Mouse (Mus musculus) hindbrain, embryonic 14.5 days (tissue): ENCODE measurements around the gene Ovol3. TPM values are rescaled to one million over a fixed set of nuclear protein-coding genes. Genes with fewer than 3 reads are reported as not detected.
"Not testable (repeated sequence)": the region's sequence is repeated elsewhere in the genome, so short reads cannot be mapped to it uniquely, and the experiment has no call there.

ENCODE experiments used
- ATAC-seq: fragments of 200-750 bp; cut with Nextera tagmentation; 2 replicates; pipeline ENCODE4 v1.8.0; 2017; ENCODE audit warnings: moderate number of reproducible peaks, mild to moderate bottlenecking, moderate TSS enrichment, moderate library complexity; ENCODE audit not compliant: low FRiP score
- DNase-seq: peaks from one replicate; pipeline ENCODE4 v3.0.0-alpha.2; 2015; ENCODE audit warnings: low spot score
- H3K27ac ChIP-seq: fragments of 300-500 bp; sonication (generic); 2 replicates; pipeline ENCODE4 v1.5.1; 2014; ENCODE audit warnings: mild to moderate bottlenecking, moderate library complexity
- H3K27me3 ChIP-seq: fragments of 300-500 bp; sonication (generic); 2 replicates; pipeline ENCODE4 v1.6.1; 2014; ENCODE audit warnings: mild to moderate bottlenecking, low read length, mixed read lengths; ENCODE audit not compliant: control insufficient read depth, insufficient read depth
- H3K36me3 ChIP-seq: fragments of 300-500 bp; sonication (generic); replicated peaks from 2 replicates; pipeline ENCODE4 v1.6.1; 2014; ENCODE audit not compliant: control insufficient read depth, insufficient read depth
- H3K4me1 ChIP-seq: fragments of 300-500 bp; sonication (generic); replicated peaks from 2 replicates; pipeline ENCODE4 v1.6.1; 2014; ENCODE audit warnings: antibody characterized with exemption, low read length, mixed read lengths; ENCODE audit not compliant: control insufficient read depth, insufficient read depth
- H3K4me2 ChIP-seq: fragments of 300-500 bp; sonication (generic); replicated peaks from 2 replicates; pipeline ENCODE4 v1.6.1; 2014; ENCODE audit warnings: mild to moderate bottlenecking, moderate library complexity
- H3K4me3 ChIP-seq: fragments of 300-500 bp; sonication (generic); replicated peaks from 2 replicates; pipeline ENCODE4 v1.5.1; 2014; ENCODE audit warnings: mild to moderate bottlenecking, low read length
- H3K9ac ChIP-seq: fragments of 300-500 bp; sonication (generic); 2 replicates; pipeline ENCODE4 v1.6.1; 2014
- H3K9me3 ChIP-seq: fragments of 300-500 bp; sonication (generic); 2 replicates; pipeline ENCODE4 v1.6.1; 2016; ENCODE audit warnings: low read length; ENCODE audit not compliant: control insufficient read depth
- WGBS: fragments of 180-500 bp; shearing (Covaris S2); extraction: QIAGEN DNeasy Blood & Tissue Kit; methylation state at CpG from one replicate; pipeline ENCODE4 v1.1.7; 2014; 5-methylcytosine and 5-hydroxymethylcytosine counted together
- polyA plus RNA-seq: library from polyadenylated mRNA; unstranded; fragments of >200 nt; fragmentation: Nextera tagmentation; extraction: Ambion mirVana; gene quantifications from 2 replicates; pipeline ENCODE4 v1.2.1, GENCODE M21; 2014

Gene Ovol3
- polyA plus RNA-seq, 1 experiment from 2014 or later, result not detected

DNA sequence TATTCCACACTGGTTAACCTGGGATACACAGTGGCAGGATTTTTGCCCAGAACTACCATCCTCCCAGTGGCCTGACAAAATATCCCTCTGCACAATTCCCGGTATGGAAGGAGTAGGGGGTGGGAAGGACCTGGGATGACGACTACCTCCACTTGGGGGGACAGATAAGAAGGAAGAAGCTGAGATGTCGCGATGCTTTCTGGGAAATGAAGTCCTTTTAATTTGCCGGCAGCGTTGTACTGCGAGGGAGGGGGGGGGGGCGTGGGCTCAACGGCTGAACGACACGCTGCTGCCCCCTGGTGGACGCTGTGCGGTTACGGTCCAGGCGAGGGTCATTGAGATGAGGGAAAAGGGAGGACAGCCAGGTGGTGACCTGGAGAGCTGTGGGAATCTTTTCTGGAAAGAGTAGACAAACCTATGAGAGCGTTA, 18.8 kb downstream of the Ovol3 start:
- Histone ChIP-seq H3K36me3 (no peaks in the 10 kb centered on the region), H3K27ac (peak overlapping the region; percentile 67; the same call in 1 of the 2 replicates), H3K4me2 (peak overlapping the region; percentile 39), H3K4me3 (no peak overlapping the region), H3K9me3 (no peaks in the 10 kb centered on the region), H3K27me3 (no peaks in the 10 kb centered on the region), H3K4me1 (no peaks in the 10 kb centered on the region; the same call in 1 of the 2 replicates), H3K9ac (peak overlapping the region; percentile 31)
- WGBS, result 2% methylated on average over 15 of the region's 16 CpGs
- ATAC-seq (peak; percentile 81), DNase-seq (peak; percentile 90)

DNA sequence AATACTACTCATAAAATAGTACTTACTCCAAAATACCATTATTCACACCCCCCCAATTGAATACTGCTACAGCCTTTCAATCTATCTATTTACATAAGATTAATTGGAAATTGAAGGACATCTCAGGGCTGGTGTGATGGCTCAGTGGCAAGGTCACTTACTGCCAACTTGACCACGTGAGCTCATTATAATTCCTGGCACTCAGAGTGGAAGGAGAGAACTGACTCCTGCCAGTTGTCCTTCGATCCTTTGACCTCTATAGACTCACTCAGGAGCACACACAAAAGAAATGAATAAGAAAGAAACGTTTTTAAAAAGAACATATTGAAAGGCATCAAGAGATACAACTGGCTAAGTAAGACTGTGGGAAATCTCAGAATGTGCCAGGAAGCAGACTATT, 19.6 kb downstream of the Ovol3 start:
- DNase-seq, result no peak
- no peaks in the 10 kb centered on the region for H3K36me3 ChIP-seq
- no peaks in the 10 kb centered on the region for H3K27me3 ChIP-seq
- no peaks in the 10 kb centered on the region for H3K9me3 ChIP-seq
- H3K9ac ChIP-seq, result no peak overlapping the region
- no peak overlapping the region for H3K4me3 ChIP-seq
- 58% methylated on average over 3 of the region's 3 CpGs for WGBS
- no peak for ATAC-seq
- no peak overlapping the region for H3K4me2 ChIP-seq
- no peak overlapping the region for H3K27ac ChIP-seq
- no peaks in the 10 kb centered on the region; the same call in 1 of the 2 replicates for H3K4me1 ChIP-seq

DNA sequence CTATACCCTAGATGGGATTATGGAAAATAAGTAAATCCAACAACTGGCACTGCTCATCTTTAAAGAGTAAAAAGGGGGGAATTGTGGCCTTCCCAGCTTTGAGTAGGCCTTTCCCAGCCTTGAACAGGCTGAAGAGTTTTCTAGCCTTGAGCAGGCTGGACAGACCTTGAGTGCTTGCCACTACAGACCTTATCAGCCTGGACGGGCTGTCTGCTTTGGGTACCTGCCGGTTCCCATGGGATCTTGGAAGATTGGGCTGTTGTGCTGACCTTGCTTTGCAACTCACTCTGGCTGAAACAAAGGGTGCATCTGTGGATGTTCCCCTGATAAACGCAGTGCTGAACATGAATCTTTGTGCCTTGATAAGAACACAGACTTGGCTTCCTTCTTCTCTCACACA, 21.6 kb downstream of the Ovol3 start:
- H3K4me1 ChIP-seq, result no peaks in the 10 kb centered on the region
- H3K4me3 ChIP-seq, result no peak overlapping the region
- 91% methylated on average over 3 of the region's 3 CpGs for WGBS
- no peak overlapping the region for H3K4me2 ChIP-seq
- H3K9me3 ChIP-seq, result no peaks in the 10 kb centered on the region
- ATAC-seq, result no peak
- DNase-seq, result no peak
- H3K9ac ChIP-seq, result no peak overlapping the region
- H3K36me3 ChIP-seq, result no peaks in the 10 kb centered on the region
- no peaks in the 10 kb centered on the region for H3K27me3 ChIP-seq
- H3K27ac ChIP-seq, result no peak overlapping the region

GRCm38 (mm10) chr7:30211025-30211424, 24.5 kb downstream of the Ovol3 start:
- 22% methylated on average over 4 of the region's 4 CpGs for WGBS
- H3K9ac ChIP-seq, result no peak overlapping the region
- no peak for DNase-seq
- no peaks in the 10 kb centered on the region for H3K36me3 ChIP-seq
- H3K4me3 ChIP-seq, result no peak overlapping the region
- ATAC-seq, result no peak
- H3K27me3 ChIP-seq, result no peaks in the 10 kb centered on the region
- H3K4me1 ChIP-seq, result no peaks in the 10 kb centered on the region
- H3K4me2 ChIP-seq, result no peak overlapping the region
- no peak overlapping the region for H3K27ac ChIP-seq
- H3K9me3 ChIP-seq, result no peaks in the 10 kb centered on the region

DNA sequence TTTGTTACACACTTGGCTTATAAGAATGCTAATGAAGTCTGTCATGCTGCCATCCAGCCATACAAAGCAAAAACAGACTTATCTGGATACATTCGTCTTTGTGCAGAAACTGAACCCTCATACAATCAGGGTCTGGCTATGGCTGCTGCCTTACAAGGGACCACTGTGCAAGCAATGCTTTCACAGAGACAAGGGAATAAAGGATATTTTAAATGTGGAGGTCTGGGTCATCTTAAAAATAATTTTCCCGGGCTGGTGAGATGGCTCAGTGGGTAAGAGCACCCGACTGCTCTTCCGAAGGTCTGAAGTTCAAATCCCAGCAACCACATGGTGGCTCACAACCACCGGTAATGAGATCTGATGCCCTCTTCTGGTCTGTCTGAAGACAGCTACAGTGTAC, 29.2 kb downstream of the Ovol3 start:
- H3K9me3 ChIP-seq, H3K4me1 ChIP-seq, H3K27me3 ChIP-seq, DNase-seq, H3K4me3 ChIP-seq, H3K4me2 ChIP-seq, H3K27ac ChIP-seq, H3K9ac ChIP-seq, H3K36me3 ChIP-seq, ATAC-seq: not testable (repeated sequence)
- 52% methylated on average over 5 of the region's 5 CpGs for WGBS

- Histone ChIP-seq H3K27ac (no peak overlapping the region), H3K9me3 (no peaks in the 10 kb centered on the region), H3K4me3 (no peak overlapping the region), H3K4me1 (no peaks in the 10 kb centered on the region), H3K9ac (no peak overlapping the region), H3K27me3 (no peaks in the 10 kb centered on the region), H3K36me3 (no peaks in the 10 kb centered on the region), H3K4me2 (no peak overlapping the region)
- DNase-seq (peak; percentile 73), ATAC-seq (no peak)
- WGBS, result 2% methylated on average over 2 of the region's 2 CpGs
Measured at GRCm38 (mm10) chr7:30205383-30205782, 30.1 kb downstream of the Ovol3 start.

DNA sequence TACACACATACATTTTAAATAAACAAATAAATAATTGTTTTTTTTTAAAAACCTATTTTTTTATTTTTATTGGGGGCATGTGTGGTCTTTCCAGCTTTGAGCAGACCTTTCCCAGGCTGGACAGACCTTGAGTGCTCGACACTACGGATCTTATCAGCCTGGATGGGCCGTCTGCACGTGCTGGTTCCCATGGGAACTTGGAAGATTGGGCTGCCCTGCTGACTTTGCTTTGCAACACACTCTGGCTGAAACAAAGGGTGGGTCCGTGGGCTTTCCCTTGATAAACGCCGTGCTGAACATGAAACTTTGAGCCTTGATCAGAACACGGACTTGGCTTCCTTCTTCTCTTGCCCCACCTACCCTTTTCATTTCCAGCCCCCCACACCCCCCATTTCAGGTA, 31.1 kb downstream of the Ovol3 start:
- no peaks in the 10 kb centered on the region for H3K9me3 ChIP-seq
- no peak overlapping the region for H3K9ac ChIP-seq
- DNase-seq (no peak), ATAC-seq (no peak)
- WGBS, result 18% methylated on average over 8 of the region's 8 CpGs
- H3K36me3 ChIP-seq, result no peaks in the 10 kb centered on the region
- no peak overlapping the region for H3K27ac ChIP-seq
- no peaks in the 10 kb centered on the region for H3K27me3 ChIP-seq
- H3K4me3 ChIP-seq, result no peak overlapping the region
- H3K4me1 ChIP-seq, result no peaks in the 10 kb centered on the region
- no peak overlapping the region for H3K4me2 ChIP-seq

GRCm38 (mm10) chr7:30202895-30203690, 32.4 kb downstream of the Ovol3 start:
- Histone ChIP-seq H3K4me3 (no peak overlapping the region), H3K27me3 (no peaks in the 10 kb centered on the region), H3K36me3 (no peaks in the 10 kb centered on the region), H3K4me2 (no peak overlapping the region), H3K27ac (no peak overlapping the region), H3K4me1 (no peaks in the 10 kb centered on the region), H3K9ac (no peak overlapping the region), H3K9me3 (no peaks in the 10 kb centered on the region)
- no peak for DNase-seq
- ATAC-seq, result no peak
- 89% methylated on average over 11 of the region's 11 CpGs for WGBS

GRCm38 (mm10) chr7:30200661-30201060, 34.9 kb downstream of the Ovol3 start:
- not testable (repeated sequence) for H3K27me3 ChIP-seq, H3K27ac ChIP-seq, H3K4me3 ChIP-seq, H3K4me2 ChIP-seq, H3K9ac ChIP-seq, ATAC-seq, DNase-seq, H3K4me1 ChIP-seq, H3K9me3 ChIP-seq, H3K36me3 ChIP-seq
- 92% methylated on average over 5 of the region's 5 CpGs for WGBS
